Mouse (Mus musculus) ovary, postnatal 10 days (tissue): ENCODE measurements around the gene Gm9789.
"Not testable (repeated sequence)": the region's sequence is repeated elsewhere in the genome, so short reads cannot be mapped to it uniquely, and the experiment has no call there.

ENCODE experiments used
- DNase-seq: peaks from one replicate; pipeline ENCODE4 v3.0.0; 2022; ENCODE audit warnings: low spot score

Gene Gm9789

GRCm38 (mm10) chr16:89157652-89158051 is at the start of gene Gm9789:
TSS of gene Gm9789 (plus strand) at chr16:89157952.
- no peak for DNase-seq

GRCm38 (mm10) chr16:89140551-89140950 is 17.2 kb upstream of the Gm9789 start, which contains the start of gene Gm6358:
TSS of gene Gm6358 (plus strand) at chr16:89140851.
- no peak for DNase-seq

GRCm38 (mm10) chr16:89150786-89151185 is 7.0 kb upstream of the Gm9789 start, which contains the start of gene Gm10061:
TSS of gene Gm10061 (plus strand) at chr16:89151086.
- DNase-seq: no peak

- not testable (repeated sequence) for DNase-seq
Measured at GRCm38 (mm10) chr16:89169190-89169589, 11.4 kb downstream of the Gm9789 start, which contains the start of gene Gm7735. TSS of gene Gm7735 (plus strand) at chr16:89169490.

- DNase-seq: no peak
Measured at GRCm38 (mm10) chr16:89174435-89174834, 16.7 kb downstream of the Gm9789 start, which contains the start of gene 1110057P08Rik. TSS of gene 1110057P08Rik (plus strand) at chr16:89174735.

GRCm38 (mm10) chr16:89188621-89189020 is 30.9 kb downstream of the Gm9789 start:
- DNase-seq: no peak

DNA sequence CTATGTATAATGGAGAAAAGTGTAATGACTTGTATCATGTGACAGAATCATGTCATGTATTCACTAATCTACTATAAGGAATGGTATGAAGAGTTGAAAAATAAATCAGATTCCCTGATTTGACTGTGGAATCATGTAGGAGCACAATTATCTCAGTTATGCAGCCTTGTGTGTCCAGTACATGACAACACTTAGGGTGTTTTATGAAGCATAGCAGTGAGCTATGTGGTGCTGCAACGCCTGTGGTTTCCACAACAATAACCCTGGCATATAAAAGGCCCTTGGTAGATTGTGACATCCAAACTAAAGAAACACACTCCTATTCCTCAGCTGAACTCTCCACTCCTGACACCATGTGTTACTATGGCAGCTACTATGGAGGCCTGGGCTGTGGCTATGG is 47.8 kb downstream of the Gm9789 start, which contains the start of gene Krtap20-2:
Gene Krtap20-2 (plus strand): TSS at position 301 of the 400 bp plus-strand sequence.
- DNase-seq: no peak
